Mouse (Mus musculus) hindlimb bud, embryonic 11.5 days (tissue): Measurements from ENCODE around the gene Abhd16a.

Source experiments
- DNase-seq: peaks from one replicate; pipeline ENCODE4 v3.0.0-alpha.2; 2012; ENCODE audit warnings: low read depth, low spot score; ENCODE audit errors: extremely low spot score

Abhd16a gene

DNA sequence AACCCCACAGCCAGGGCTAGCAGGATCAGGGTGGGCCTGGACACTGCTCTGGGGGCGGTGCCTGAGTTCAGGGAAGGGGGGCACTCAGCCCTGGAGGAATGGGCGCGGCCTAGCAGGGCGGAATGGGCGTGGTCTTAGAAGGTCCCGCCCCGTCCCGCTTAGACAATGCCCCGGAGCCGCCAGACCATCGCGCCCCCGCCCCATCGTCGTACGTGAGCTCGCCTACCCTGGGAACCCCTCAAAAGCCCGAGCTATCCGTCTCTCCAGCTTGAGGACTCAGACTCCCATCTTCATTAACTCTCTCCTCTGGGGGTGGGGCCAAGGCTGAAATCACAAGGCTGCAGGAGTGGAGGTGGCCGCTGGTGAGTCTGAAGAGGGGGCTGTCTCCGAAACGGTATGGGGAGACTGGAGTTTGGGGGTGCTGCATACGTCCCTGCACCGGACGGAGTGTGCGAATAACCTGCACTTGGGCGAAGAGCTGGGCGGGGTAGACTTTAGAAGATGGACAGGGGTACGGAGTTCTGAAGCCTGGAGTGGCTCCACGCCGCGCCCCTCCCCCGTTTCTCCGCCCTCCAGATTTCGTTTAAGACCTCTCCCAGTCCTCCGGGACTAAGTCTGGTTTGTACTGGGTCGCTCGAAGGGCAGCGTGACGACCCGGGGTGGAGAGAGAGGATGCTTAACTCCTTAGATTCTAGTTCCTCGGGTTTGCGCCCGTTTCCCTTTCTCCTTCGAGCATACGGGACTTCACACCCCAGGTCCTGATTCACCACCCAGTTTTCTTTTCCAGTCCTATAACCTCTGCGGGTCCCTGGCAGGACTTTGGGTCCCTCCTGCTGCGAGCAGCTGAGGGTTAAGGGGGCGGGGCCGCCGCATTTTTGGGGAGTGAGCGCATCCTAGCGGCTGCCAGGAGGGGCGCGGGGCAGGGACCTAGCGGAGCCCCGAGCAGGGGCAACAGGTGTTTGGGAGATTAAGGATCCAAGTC is 29.9 kb upstream of the Abhd16a start, which contains the start of gene Ddah2:
TSS of gene Ddah2 (plus strand) at position 125 of the 982 bp plus-strand sequence.
- DNase-seq: peak; percentile 52

DNA sequence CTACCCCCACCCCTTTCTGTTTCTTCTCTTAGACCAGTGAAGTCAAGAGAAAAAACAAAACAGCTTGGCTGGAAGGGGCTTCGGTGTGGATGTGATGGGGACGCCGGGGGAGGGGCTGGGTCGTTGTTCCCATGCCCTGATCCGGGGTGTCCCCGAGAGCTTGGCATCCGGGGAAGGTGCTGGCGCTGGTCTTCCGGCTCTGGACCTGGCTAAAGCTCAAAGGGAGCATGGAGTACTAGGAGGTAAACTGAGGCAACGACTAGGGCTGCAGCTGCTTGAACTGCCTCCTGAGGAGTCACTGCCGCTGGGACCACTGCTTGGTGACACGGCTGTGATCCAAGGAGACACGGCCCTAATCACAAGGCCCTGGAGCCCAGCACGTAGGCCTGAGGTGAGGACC is 29.0 kb upstream of the Abhd16a start:
- no peak for DNase-seq

DNA sequence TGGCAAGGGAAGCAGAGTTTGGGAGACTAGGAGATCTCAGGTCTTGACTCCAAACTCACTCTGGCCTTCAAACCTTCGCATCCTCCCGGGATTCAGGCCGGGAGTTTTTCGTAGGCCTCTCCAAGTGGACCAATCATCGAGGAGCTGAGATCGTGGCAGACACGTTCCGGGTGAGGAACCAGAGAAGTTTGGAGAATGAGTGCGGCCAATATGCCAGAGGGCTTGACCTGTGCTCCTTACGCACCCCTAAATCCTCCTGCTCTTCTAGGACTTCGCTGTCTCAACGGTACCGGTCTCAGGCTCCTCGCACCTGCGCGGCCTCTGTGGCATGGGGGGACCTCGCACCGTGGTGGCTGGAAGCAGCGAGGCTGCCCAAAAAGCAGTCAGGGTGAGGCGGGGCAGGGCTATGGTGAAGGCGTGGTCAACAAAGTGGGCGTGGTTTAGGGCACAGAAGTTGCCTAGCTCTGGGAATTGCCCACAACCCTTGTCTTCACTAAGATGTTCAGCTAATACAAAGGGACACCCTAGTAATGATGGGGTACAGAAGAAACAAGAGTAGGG is 28.2 kb upstream of the Abhd16a start:
- DNase-seq: no peak

DNA sequence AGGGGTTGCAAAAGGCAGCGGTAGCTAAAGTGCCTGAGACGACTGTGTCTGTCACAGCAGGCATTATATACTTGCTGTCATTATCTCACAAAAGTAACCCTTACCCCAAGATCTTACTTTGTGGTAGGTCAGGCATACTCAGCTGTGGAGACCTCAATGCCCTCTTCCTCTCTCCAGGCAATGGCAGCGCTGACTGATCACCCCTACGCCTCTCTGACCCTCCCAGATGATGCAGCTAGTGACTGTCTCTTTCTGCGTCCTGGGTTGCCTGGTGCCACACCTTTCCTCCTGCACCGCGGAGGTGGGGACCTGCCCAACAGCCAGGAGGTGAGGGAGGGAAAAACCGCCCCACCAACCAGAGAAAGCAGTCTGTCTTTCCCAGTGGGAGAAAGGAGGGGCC is 27.8 kb upstream of the Abhd16a start:
- no peak for DNase-seq

DNA sequence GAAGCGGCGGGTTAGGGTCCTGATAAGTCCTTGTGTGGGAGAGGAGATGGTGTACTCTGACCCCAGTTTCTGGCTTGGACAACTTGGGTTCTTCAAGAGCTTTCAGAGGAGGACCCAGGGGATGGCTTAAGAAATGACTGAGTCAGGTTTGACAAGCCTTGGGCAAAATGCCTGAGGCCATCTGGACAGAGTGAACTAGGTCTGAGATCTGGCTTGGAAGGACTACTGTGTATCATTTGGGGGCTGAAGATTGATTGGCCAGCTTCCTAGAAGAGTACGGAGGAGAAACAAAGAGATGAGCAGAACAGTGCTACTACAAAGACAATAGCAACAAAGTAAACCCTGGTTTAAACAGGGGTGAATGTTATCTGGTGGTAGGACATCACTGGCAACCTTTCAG is 25.6 kb upstream of the Abhd16a start:
- DNase-seq: no peak

DNA sequence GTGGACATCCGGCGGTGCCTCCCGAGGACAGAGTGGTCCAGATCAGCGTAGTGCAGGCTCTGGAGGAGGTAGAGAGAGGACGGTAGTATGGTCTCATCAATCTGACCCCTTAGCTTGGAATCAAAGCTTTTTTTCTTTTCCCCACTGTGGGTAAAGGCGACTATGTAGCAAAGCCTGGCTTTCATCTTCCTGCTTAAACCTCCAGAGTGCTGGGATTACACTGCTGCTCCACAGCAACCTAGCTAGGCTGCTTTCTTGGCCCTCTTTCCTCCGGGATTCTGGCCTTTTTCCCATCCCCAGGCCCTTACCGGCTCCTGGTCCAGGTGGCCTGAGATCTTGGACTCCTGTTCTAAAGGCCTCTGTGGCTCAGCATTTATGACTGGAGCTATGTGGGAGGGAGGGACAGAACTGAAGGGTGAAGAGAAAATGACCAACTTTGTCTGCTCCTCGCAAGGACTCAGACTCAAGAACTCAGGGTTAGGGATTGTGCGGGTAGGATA is 24.6 kb upstream of the Abhd16a start:
- DNase-seq: no peak

DNA sequence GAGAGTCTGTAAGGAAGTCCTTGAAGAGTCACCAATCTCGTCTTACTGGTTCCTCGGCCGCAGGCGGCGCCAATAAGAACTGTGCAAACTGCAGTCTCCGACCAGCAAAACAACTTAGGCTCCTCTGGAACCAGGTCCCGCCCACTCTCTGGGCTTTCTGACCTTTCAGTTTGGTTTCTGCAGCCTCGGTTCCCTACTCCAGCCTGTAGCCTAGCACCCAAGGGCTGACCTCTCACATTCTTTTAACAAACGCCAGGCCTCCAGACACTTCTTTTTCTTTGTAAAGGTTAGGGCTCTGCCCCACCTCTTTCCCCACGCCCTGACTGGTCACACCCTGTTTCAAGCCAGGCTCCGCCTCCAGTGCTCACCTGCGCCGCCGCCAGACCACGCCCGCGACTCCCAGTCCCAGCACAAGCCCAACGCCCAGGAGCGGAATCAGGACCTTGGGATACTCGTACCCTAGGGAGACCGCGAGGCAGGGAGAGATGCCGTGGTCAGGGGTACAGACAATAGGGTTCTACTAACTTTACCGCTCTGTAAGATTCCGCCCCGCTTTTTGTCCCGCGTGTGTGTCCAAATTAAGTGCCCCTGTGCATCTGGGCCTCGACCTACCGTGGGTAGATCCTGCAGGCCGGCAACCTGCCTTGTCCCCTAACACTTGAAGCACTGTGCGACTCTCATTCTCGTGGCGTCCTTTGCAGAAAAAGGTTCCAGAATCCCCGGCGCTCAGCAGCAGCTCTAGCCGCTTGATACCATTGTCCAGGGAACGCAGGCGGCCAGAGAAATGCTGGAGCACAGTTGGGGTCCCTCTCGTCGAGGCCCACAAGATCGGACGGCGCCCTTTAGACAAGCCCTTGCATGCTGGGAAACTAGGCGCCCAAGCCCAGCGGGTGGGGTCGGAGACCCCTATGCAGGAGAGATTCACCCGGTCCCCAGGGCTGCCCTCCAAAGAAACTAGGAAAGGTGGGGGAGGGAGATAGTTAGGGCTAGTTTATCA is 23.8 kb upstream of the Abhd16a start, which contains the start of gene Ly6g6c:
TSS of gene Ly6g6c (plus strand) at position 438 of the 997 bp plus-strand sequence.
- no peak for DNase-seq

DNA sequence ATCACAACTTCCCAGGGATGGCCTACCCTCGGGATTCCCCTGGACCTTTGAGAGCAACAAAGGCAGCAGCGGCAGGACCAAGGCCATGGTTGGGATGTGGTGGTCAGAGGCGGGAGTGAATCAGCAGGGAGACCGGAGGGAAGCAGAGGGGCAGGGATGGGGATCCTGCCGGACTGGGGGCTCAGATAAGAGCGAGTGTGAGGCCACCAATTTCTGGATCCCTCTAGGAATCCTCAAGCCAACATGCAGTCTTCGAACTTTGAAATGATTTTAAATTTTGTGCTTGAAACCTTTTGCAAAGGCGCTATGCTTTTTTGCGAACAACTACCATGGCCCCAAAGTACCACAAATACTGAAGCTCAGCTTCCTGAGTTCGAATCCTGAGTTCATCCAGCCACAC is 23.0 kb upstream of the Abhd16a start, which contains the start of gene Mpig6b:
TSS of gene Mpig6b (minus strand) at position 101 of the 400 bp plus-strand sequence.
- no peak for DNase-seq

DNA sequence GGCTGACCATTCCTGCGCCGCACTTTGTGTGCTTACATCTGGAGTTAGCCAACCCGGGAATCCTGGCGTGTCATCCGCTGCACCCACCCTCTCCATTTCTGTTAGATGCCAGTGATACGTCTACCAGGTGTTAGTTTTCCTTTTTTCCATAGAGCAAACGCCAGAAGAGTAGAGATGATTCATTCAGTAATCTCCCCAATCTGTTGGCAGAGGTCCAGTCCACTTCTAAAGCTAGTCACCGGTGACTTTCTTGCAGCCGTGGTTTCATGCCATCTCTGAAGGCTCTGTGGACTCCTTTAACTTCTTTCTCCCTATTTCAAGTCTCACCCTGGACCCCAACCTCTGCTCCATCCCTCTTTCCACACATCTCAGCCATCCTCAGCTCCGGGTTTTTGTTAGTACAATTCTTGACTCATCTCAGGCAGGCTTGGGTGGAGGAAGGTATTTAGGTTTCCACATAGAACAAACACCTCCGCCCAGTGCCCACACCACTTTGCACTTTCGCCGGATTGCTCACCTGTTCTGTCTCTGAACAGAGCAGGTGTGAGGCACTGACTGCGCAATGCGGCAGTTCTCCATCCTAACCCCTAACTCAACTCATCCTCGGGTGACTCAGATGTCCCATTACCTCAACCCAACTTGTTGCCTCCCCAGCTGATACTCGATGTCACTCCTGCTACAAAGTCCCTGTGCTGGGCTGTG is 20.7 kb upstream of the Abhd16a start:
- DNase-seq: no peak

DNA sequence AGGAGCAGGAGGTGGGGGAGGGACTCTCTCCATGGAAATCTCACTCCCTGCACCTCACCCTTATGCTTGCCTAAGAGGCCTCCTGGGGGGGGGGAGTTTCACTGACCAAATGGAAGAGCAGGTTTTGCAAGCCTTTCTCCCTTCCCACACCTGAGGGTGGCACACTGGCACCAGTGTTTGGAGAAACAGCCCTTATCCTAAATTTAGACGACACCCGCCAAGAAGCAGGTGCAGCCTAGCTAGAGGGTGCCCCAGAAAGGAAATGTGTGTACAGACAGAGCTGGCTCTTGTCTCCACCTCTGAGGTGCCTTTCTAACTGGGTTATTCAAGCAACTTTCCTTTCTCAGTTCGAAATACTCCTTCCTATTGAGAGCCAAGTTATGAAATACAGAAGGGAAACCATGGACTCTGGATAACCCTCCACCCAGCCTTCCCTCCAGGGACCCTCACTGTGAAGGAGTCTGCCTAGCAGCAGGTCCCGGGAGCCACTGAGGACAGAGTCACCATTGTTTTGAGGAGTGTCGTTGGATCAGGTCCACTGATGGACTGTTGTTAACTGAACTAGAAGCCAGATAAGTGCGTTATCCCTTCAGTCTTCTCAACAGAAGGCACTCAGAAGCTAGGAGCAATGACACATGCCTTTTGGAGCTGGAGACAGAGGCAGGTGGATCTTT is 18.4 kb upstream of the Abhd16a start:
- DNase-seq: no peak

DNA sequence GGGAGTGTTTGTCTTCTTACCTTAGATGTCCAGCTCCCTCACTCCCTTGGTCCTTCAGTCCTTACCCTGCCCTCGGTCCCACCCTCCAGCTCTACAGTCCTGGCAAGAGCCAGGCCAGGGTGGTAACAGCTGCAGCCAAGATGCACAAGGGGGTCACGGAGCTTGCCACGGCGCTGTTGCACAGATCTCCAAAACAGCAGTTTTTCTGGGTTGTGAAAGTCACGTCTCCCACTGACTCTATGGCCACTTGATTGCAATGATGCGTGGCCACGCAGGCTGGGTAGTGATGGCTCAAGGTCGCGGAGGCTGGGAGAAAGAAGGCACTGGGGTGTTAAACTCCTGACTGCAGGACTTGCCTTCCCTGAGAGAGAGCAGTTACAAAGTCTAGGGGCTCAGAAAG is 17.6 kb upstream of the Abhd16a start:
- no peak for DNase-seq

DNA sequence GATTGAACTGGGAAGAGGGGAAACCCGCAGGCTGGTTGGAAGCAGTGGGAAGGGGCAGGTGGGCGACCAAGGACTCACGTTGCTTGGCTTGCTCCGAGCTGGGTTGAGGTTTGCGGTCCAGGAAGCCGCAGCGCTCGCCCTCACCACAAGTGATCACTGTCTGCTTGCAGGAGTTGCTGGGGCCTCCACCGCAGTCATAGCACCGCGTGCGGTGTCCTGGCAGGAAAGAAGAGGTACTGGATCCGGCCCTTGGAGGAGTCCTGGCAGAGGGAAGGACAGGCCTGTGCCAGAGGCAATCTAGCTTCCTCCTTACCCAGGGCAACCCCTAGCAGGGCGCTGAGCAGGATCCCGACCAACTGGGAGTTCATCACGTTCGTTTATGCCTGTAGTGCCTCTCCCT is 15.0 kb upstream of the Abhd16a start:
- DNase-seq: no peak

DNA sequence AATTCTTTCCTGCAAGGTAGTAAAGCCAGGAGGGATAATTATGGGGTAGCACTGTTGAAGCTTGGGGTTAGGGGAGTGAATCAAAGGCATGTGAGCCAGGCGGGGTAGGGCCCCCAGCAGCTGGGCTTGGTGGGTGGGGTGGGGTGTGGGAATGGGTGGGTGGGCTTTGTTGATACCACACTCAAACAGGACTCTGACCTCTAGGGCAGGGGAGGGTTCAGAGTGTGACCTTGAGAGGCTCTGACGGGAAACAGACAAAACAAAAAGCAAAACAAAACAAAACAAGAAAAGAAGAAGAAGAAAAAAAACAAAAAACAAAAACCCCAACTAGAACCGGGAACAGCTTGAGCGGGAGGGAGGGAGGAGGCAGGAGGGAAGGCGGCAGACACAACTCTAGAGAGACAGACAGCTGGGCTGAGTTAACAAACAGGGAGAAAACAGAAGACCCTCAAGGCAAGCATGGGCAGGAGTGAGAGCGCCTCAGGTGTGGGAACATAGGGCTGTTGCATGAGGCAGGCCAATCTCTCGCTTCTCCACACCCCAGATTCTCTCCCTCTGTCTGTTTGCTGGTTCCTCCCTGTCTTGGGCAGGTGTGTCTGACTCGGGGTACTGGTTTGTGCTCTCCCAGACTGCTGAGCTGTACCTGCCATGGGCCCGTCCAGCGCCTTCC is 12.4 kb upstream of the Abhd16a start, which contains the start of gene Ly6g6e:
TSS of gene Ly6g6e (plus strand) at position 396 of the 670 bp plus-strand sequence.
- DNase-seq: no peak

DNA sequence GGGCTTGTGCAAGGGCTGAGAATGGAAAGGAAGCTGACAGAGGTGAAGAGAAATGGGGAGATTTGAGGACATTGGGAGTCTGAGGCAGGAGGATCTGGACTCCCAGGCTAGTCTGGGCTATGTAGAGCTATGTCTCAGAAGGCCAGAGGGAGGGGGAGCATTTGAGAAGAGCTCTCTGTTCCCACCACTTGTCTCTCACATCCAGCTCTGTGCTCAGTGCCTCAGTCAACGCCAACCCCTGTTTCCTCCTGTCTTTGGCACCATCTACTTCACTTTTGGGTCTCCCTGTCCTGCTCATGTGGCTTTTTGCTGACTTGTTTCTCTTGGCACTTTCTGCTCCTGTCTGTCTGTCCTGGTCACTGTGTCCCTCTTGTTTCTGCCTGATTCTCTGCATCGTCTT is 11.8 kb upstream of the Abhd16a start:
- DNase-seq: no peak

DNA sequence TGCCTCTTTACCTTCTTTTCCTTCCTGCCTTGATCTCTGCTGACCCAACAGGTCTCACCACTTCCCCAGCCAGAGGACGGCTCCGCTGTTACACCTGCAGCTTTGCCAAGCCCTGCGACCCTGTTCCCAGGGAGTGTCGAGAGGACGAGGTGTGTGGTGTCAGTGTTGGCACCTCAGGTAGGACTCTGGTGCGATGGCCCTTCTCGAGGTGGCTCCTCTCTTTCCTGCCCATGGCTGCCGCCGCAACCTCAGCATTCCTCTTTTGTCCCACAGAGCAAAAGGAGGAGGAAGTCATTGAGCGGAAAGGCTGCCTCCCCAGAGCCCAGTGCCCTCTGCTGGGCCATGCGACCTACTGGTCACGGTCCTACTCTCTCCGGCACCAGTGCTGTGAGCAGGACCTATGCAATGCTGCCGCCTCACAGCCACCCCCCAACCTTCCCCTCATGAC is 11.3 kb upstream of the Abhd16a start, which contains the start of gene Ly6g6d:
TSS of gene Ly6g6d (minus strand) at position 280 of the 448 bp plus-strand sequence.
- no peak for DNase-seq

DNA sequence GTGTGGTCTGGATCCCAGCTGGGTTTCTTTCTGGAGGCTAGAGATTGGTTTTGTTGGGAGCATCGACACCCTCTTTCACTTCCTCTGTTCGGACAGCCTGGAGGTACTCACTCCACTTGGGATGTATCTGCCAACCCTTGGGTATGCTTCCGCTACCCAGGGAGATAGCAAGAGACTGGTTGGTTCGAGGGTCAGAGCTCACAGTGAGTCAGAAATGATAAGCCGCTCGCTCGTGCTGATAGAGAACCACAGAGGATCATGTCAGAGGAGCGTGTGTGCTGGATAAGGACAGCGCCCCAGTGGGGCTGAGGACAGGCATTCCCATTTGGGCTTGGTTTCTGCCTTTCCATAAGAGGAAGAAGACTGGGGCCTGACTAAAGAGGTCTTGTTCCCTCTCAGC is 9.3 kb upstream of the Abhd16a start:
- no peak for DNase-seq

DNA sequence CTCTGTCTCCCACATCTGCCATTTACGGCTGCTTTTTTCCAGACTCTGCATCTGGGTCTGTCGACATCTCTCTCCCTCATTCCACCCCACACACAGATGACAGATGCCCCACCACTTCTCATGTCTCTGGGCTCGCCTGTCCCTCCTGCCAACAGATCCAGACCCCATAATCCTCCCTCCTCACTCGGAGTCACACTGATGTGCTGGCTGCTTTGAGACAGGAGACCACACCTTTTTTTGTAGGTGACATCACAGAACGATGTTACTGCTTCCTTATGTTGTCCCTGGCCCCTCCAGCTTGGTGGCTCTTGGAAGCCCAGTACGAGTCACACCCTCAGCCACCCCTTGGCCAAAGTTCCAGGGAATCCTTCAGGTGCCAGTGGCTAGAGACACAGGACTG is 8.8 kb upstream of the Abhd16a start:
- DNase-seq: no peak

DNA sequence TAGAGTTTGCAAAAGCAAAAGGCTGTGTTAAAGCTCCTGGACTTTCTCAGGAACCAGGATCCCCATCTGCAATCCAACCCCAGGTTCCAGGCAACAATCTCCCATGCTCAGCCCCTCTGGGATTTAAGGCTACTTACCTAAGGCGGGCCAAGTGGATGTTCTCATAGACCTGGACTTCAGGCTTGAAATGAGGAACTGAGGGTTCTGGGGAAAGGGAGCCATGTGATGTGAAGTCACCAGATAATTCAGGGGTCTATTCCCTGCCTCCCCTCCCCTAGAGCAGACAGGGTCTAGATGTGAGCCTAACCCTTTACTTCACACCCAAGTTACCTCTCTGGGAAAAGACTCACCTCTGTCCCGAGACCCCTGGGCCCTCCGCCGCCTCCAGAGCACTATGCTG is 8.4 kb upstream of the Abhd16a start:
- DNase-seq: no peak
